Mouse (Mus musculus) heart, postnatal 0 days (tissue): ENCODE data around the gene Ubr7.

Experiments used
- CTCF ChIP-seq: IDR thresholded peaks from 2 replicates; pipeline ENCODE4 v1.5.1; 2016; ENCODE audit warnings: antibody characterized with exemption, control low read depth, low read depth
- EP300 ChIP-seq: IDR thresholded peaks from 2 replicates; pipeline ENCODE4 v1.6.1; 2016; ENCODE audit warnings: antibody characterized with exemption, low read depth

- TF ChIP-seq CTCF (no peak), EP300 (no peak)
These were observed 34.8 kb upstream of the Ubr7 start for GRCm38 (mm10) chr12:102722966-102723365.
